Mouse (Mus musculus) forebrain, embryonic 11.5 days (tissue): Measurements from ENCODE around the gene Gipc2. TPM values are rescaled to one million over a fixed set of nuclear protein-coding genes. Genes with fewer than 3 reads are reported as not detected.

ENCODE experiments used
- ATAC-seq: fragments of 200-750 bp; cut with Nextera tagmentation; replicated peaks from 2 replicates; pipeline ENCODE4 v1.8.0; 2017; ENCODE audit warnings: moderate TSS enrichment; ENCODE audit not compliant: low FRiP score
- DNase-seq: peaks from one replicate; pipeline ENCODE4 v3.0.0-alpha.2; 2017; ENCODE audit warnings: low spot score
- H3K27ac ChIP-seq: fragments of 300-500 bp; sonication (generic); 2 replicates; pipeline ENCODE4 v1.5.1; 2014; ENCODE audit warnings: low read depth, low read length
- H3K27me3 ChIP-seq: fragments of 300-500 bp; sonication (generic); 2 replicates; pipeline ENCODE4 v1.6.1; 2014; ENCODE audit warnings: mild to moderate bottlenecking, low read length, mixed read lengths; ENCODE audit not compliant: control insufficient read depth, insufficient read depth
- H3K36me3 ChIP-seq: fragments of 300-500 bp; sonication (generic); 2 replicates; pipeline ENCODE4 v1.6.1; 2014; ENCODE audit warnings: mild to moderate bottlenecking, low read length, moderate library complexity, mixed read lengths; ENCODE audit not compliant: control insufficient read depth, insufficient read depth
- H3K4me1 ChIP-seq: fragments of 300-500 bp; sonication (generic); replicated peaks from 2 replicates; pipeline ENCODE4 v1.6.1; 2014; ENCODE audit warnings: low read length, mixed read lengths; ENCODE audit not compliant: control insufficient read depth, insufficient read depth
- H3K4me2 ChIP-seq: fragments of 300-500 bp; sonication (generic); 2 replicates; pipeline ENCODE4 v1.6.1; 2014; ENCODE audit warnings: low read depth, mild to moderate bottlenecking, low read length, moderate library complexity, mixed read lengths; ENCODE audit not compliant: severe bottlenecking
- H3K4me3 ChIP-seq: fragments of 300-500 bp; sonication (generic); 2 replicates; pipeline ENCODE4 v1.5.1; 2014; ENCODE audit warnings: low read depth, low read length
- H3K9ac ChIP-seq: fragments of 300-500 bp; sonication (generic); 2 replicates; pipeline ENCODE4 v1.6.1; 2014; ENCODE audit warnings: low read length
- H3K9me3 ChIP-seq: fragments of 300-500 bp; sonication (generic); 2 replicates; pipeline ENCODE4 v1.6.1; 2016; ENCODE audit warnings: low read length, mixed read lengths; ENCODE audit not compliant: control insufficient read depth
- WGBS: fragments of 180-500 bp; shearing (Covaris S2); extraction: QIAGEN DNeasy Blood & Tissue Kit; methylation state at CpG from one replicate; pipeline ENCODE4 v1.1.7; 2014; 5-methylcytosine and 5-hydroxymethylcytosine counted together
- polyA plus RNA-seq: library from polyadenylated mRNA; unstranded; fragments of >200 nt; fragmentation: Nextera tagmentation; extraction: Ambion mirVana; gene quantifications from 2 replicates; pipeline ENCODE4 v1.2.1, GENCODE M21; 2014

Gipc2 gene
- polyA plus RNA-seq, 1 experiment from 2014 or later, result 1.8 TPM

DNA sequence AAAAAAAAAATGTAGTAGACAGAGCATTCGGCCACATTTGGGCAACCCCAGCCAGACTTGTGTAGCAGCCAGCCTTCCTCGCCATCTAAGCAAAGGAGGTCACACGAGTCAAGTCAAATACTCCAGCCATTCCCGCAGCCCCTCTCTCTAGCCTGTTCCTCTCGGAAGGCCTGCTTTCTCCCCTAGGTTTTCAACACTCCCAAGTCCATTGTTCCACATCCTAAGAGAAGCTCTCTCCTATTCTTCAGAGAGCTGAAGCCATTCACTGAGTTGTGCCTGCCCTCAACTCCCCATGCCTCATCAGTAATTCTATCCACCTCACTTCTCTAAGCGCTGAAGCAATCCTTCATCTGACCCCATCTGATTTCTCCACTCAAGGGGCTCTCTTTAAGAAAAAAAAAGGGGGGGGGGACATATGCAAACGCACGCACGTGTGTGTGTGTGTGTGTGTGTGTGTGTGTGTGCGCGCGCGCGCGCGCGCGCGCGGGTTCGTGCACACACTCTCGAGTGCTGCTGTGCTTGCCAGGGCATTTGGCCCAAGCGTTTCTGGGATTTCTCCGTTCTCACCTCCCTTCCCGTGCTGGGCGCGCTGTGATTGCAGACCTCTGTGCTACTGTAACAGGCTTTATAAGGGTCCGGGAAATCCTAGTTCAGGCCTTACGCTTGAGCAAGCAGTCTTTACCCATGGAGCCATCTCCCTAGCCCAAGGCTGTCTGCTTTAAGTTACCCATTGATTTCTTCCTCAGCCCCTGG, 845 bp upstream of the Gipc2 start:
- no peak overlapping the region for H3K27ac ChIP-seq
- ATAC-seq, result peak; percentile 47
- 9% methylated on average over 29 of the region's 29 CpGs for WGBS

DNA sequence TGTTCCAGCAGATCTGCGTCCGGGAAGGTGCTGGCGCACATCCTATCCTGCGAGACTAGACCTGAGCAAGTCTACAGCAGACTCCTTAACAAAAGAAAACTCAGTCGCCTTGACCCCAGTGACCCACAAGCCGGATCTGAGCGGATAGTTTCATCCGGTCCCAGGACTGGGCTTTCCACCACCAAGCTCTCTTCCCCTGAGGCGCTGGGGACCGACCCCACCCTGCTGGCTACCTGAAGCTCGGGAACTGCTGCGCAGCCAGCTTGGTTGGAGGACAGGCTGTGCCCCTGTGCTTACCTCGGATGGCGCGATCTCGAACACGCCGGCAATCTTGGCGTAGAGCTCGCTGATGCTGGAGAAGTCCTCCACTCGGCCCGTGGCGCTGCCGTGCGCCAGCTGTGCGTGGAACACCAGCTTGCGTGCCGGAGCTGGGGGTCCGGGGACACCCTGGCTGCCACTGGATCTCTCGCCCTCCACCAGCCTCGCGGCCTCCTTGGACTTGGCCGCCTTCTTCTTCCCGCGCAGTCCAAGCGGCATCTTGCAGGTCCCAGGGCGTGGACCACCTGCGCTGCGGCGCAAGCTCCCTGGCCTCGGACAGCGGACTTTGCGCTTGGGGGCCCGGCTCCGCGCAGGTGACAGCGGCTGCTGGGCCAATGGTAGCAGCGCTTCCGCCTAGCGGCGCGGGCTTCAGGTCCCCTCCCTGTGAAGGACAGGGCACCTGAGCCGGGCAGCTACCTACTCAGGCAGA, 505 bp downstream of the Gipc2 start:
- ATAC-seq, result peak; percentile 66
- H3K27me3 ChIP-seq, result peaks cover 12% of the 10 kb centered on the region
- peaks cover 3% of the 10 kb centered on the region; the same call in 1 of the 2 replicates for H3K4me1 ChIP-seq
- no peaks in the 10 kb centered on the region for H3K9me3 ChIP-seq
- peak overlapping the region; percentile 99 for H3K4me2 ChIP-seq
- WGBS, result 1% methylated on average over 53 of the region's 53 CpGs
- H3K27ac ChIP-seq, result no peak overlapping the region
- peak overlapping the region; percentile 43 for H3K4me3 ChIP-seq
- peak overlapping the region; percentile 57 for H3K9ac ChIP-seq
- DNase-seq, result peak; percentile 72
- no peaks in the 10 kb centered on the region for H3K36me3 ChIP-seq

More for the DNA sequence above, 845 bp upstream of the Gipc2 start:
- H3K9me3 ChIP-seq, result no peaks in the 10 kb centered on the region
- H3K4me2 ChIP-seq, result peak overlapping the region; percentile 44
- peaks cover 12% of the 10 kb centered on the region for H3K27me3 ChIP-seq
- H3K4me1 ChIP-seq, result peaks cover 3% of the 10 kb centered on the region; the same call in 1 of the 2 replicates
- peak; percentile 63 for DNase-seq
- H3K36me3 ChIP-seq, result no peaks in the 10 kb centered on the region
- H3K9ac ChIP-seq, result 0 out of 2 replicates have a peak overlapping the region, but pooled peaks have one; percentile 13
- peak overlapping the region; percentile 43 for H3K4me3 ChIP-seq

DNA sequence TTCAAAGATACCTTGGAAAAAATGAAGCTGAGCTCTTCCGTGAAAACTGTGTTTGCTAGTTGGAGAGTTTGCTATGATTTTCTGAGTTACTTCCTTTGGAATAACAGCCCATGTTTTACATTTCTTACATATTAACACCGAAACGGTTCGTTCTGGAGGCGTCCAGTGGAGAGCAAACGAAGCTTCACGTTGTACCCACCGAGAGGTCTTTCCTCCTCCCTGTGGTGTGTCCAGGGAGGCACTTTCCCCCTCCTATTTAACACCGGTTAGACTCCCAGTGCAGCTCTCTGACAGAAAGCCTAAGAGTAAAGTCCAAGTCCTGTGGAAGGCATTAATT, 1.0 kb downstream of the Gipc2 start:
- H3K27me3 ChIP-seq, result peaks cover 12% of the 10 kb centered on the region

DNA sequence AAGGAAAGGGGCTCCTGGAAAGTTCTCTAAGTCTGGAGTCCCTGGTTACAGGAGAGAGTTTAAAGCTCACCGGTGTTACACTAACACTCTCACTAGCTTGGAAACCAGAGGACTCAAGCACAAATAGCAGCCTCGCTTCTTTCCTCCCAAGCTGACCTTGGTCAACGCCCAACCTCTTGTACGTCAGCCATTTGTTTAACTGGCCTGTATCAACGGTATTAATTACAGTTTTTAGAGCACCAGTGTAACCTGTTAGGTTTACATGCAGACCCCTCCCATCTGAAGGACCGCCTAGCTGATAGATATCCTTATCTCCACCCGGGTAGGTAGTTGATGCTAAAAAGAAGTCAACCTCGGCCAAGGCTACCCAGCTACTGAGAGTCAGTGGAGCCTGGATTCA, 2.7 kb downstream of the Gipc2 start:
- peaks cover 12% of the 10 kb centered on the region for H3K27me3 ChIP-seq
- peaks cover 3% of the 10 kb centered on the region; the same call in 1 of the 2 replicates for H3K4me1 ChIP-seq
- no peaks in the 10 kb centered on the region for H3K36me3 ChIP-seq
- no peak overlapping the region for H3K4me3 ChIP-seq
- no peak overlapping the region for H3K9ac ChIP-seq
- 92% methylated on average over 8 of the region's 8 CpGs for WGBS
- ATAC-seq (no peak), DNase-seq (no peak)
- no peak overlapping the region for H3K27ac ChIP-seq
- no peaks in the 10 kb centered on the region for H3K9me3 ChIP-seq
- H3K4me2 ChIP-seq, result no peak overlapping the region

More for the DNA sequence above, 1.0 kb downstream of the Gipc2 start:
- no peak for ATAC-seq
- H3K9me3 ChIP-seq, result no peaks in the 10 kb centered on the region
- peaks cover 3% of the 10 kb centered on the region; the same call in 1 of the 2 replicates for H3K4me1 ChIP-seq
- no peaks in the 10 kb centered on the region for H3K36me3 ChIP-seq
- no peak for DNase-seq
- H3K4me2 ChIP-seq, result no peak overlapping the region
- no peak overlapping the region for H3K9ac ChIP-seq
- 31% methylated on average over 9 of the region's 9 CpGs for WGBS
- H3K4me3 ChIP-seq, result peak overlapping the region; percentile 43; the same call in 1 of the 2 replicates
- H3K27ac ChIP-seq, result no peak overlapping the region

DNA sequence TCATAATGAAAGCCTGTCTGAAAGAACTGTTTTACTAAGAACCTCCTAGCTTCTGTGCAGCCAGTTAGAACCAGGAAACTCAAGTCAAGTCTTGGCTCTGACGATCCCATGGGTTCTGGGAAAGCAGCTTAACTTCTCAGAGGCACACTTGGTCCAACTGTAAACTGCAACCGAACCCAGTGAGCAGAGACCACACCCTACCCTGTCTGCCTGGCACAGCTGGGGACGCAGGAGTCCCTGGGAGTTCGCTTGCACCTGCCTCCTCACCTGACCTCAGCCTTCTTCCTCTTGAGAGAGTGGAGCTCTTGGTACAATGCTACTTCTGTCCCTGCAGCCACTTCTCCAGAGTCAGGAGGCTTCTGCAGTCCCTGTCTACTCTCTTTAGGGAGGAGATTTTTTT, 5.4 kb downstream of the Gipc2 start:
- Histone ChIP-seq H3K9ac (no peak overlapping the region), H3K4me2 (no peak overlapping the region), H3K27ac (no peak overlapping the region), H3K4me1 (0 out of 2 replicates have a peak, but pooled peaks cover 3% of the 10 kb centered on the region), H3K27me3 (peaks cover 8% of the 10 kb centered on the region), H3K9me3 (no peaks in the 10 kb centered on the region), H3K36me3 (no peaks in the 10 kb centered on the region), H3K4me3 (no peak overlapping the region)
- WGBS, result 66% methylated on average over 4 of the region's 4 CpGs
- DNase-seq (no peak), ATAC-seq (no peak)

DNA sequence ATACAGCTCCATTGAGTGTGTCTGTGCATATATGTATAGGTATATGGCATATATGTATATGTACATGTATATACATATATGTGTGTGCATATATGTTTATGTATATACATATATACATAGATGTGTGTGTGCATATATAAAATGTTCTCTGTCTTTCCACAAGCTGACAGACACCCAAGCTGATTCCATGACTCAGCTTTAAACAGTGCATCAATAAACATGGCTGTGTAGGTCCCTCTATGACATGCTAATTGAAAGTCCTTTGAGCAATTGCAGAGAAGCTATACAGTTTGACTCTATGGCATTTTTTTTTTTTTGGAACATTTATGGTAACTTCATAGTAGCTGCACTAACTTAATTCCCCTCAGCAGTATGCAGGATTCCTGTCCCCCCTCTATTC, 6.7 kb downstream of the Gipc2 start:
- no peaks in the 10 kb centered on the region for H3K36me3 ChIP-seq
- H3K9ac ChIP-seq, result no peak overlapping the region
- no peak overlapping the region for H3K4me3 ChIP-seq
- no peak overlapping the region for H3K27ac ChIP-seq
- DNase-seq, result no peak
- ATAC-seq, result no peak
- no peaks in the 10 kb centered on the region for H3K27me3 ChIP-seq
- H3K4me2 ChIP-seq, result no peak overlapping the region
- H3K9me3 ChIP-seq, result no peaks in the 10 kb centered on the region
- no peaks in the 10 kb centered on the region for H3K4me1 ChIP-seq

DNA sequence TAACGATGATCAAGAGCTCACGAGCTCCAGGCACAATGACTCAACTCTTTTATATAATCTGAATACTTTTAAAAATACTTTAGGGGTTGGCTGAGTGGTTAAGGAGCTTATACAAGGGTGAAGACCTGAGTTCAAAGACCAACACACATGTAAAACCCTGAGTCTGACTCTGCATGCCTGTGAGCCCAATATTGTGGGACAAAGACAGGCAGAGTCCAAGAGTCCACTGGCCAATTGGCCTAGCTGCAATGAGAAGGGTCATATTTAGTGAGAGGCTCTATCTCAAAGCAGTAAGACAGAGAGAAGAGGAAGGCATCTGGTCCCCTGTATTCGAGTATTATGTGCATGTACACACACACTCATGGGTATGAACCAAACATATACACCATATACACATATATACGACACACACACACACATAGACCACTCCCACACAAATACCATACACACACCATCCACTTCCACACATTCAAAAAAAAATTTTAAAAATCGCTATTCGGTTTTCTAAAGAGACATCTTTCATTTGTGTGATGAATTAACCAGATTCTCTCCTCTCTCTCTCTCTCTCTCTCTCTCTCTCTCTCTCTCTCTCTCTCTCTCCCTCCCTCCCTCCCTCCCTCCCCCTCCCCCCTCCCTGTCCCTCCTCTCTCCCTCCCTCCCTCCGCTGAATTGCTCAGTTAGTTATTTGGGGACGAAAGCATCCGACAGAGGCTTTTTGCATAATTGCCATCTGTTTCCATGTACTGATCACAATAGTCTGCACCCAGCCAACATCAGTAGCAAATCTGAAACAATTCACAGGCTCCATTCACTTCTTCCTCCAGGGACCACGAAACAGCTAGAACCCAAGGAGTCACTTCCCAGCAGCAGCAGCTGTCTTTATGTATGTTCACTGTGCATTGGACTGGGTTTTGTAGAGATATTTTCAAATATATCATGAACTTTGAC, 7.4 kb downstream of the Gipc2 start:
- H3K4me1 ChIP-seq, result no peaks in the 10 kb centered on the region
- H3K9me3 ChIP-seq, result no peaks in the 10 kb centered on the region
- no peaks in the 10 kb centered on the region for H3K27me3 ChIP-seq
- no peak overlapping the region for H3K9ac ChIP-seq
- no peak overlapping the region for H3K4me3 ChIP-seq
- H3K27ac ChIP-seq, result no peak overlapping the region
- H3K4me2 ChIP-seq, result no peak overlapping the region
- ATAC-seq (no peak), DNase-seq (no peak)
- 69% methylated on average over 10 of the region's 10 CpGs for WGBS
- H3K36me3 ChIP-seq, result no peaks in the 10 kb centered on the region

DNA sequence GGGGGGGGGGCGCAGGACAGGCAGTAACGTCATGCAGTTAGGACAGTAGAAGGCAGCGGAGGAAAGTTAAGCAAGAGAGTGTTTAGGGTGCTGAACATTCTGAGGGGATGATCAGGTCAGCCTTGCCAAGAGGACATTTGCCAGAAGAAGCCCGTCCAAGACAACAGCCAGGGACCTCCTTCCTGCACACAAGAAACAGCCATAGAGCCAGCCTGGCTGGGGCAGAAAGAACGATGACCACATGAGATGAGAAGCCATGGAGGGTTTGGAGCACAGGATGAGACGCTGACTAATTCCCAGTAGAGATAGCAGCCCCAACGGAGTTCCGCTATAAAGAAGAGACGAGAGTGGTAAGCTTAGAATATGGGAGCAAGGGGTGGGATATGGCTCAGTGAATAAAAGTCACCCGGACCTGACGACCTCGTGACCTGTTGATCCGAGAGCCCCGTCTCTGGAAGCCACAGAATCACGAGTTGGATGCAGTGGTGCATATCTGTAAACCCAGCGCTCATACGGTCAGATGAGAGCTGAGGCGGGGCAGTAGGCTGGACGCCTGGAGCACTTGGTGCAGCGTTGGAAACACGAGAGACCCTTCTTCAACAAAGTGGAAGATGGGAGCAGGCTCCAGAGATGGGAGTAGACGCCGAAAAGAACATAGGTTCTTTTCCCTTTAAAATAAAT, 9.1 kb downstream of the Gipc2 start:
- H3K4me1 ChIP-seq, result no peaks in the 10 kb centered on the region
- 86% methylated on average over 23 of the region's 23 CpGs for WGBS
- DNase-seq (no peak), ATAC-seq (no peak)
- no peak overlapping the region for H3K4me2 ChIP-seq
- H3K9me3 ChIP-seq, result no peaks in the 10 kb centered on the region
- no peaks in the 10 kb centered on the region for H3K27me3 ChIP-seq
- H3K4me3 ChIP-seq, result no peak overlapping the region
- no peak overlapping the region for H3K27ac ChIP-seq
- no peak overlapping the region for H3K9ac ChIP-seq
- no peaks in the 10 kb centered on the region for H3K36me3 ChIP-seq
